Mouse (Mus musculus) embryonic facial prominence, embryonic 14.5 days (tissue): Measurements from ENCODE around the gene Zswim1. TPM values are rescaled to one million over a fixed set of nuclear protein-coding genes. Genes with fewer than 3 reads are reported as not detected.
A peak's percentile ranks its signal among the peaks of the same experiment; 100 is the strongest.
"Not testable (repeated sequence)": the region's sequence is repeated elsewhere in the genome, so short reads cannot be mapped to it uniquely, and the experiment has no call there.

Experiments used
- ATAC-seq: fragments of 200-750 bp; cut with Nextera tagmentation; 2 replicates; pipeline ENCODE4 v1.8.0; 2017; ENCODE audit warnings: low read depth, moderate number of reproducible peaks, moderate TSS enrichment
- DNase-seq: peaks from one replicate; pipeline ENCODE4 v3.0.0-alpha.2; 2015; ENCODE audit warnings: low spot score
- H3K27ac ChIP-seq: fragments of 300-500 bp; sonication (generic); replicated peaks from 2 replicates; pipeline ENCODE4 v1.5.1; 2014; ENCODE audit warnings: low read depth, mild to moderate bottlenecking, low read length, moderate library complexity
- H3K27me3 ChIP-seq: fragments of 300-500 bp; sonication (generic); replicated peaks from 2 replicates; pipeline ENCODE4 v1.6.1; 2014; ENCODE audit warnings: low read length; ENCODE audit not compliant: control insufficient read depth, insufficient read depth
- H3K36me3 ChIP-seq: fragments of 300-500 bp; sonication (generic); 2 replicates; pipeline ENCODE4 v1.6.1; 2014; ENCODE audit warnings: low read length, mixed read lengths; ENCODE audit not compliant: control insufficient read depth, insufficient read depth
- H3K4me1 ChIP-seq: fragments of 300-500 bp; sonication (generic); 2 replicates; pipeline ENCODE4 v1.6.1; 2014; ENCODE audit warnings: antibody characterized with exemption, low read length; ENCODE audit not compliant: control insufficient read depth, insufficient read depth
- H3K4me2 ChIP-seq: fragments of 300-500 bp; sonication (generic); 2 replicates; pipeline ENCODE4 v1.6.1; 2014; ENCODE audit warnings: low read depth, mild to moderate bottlenecking, low read length, moderate library complexity, mixed read lengths
- H3K4me3 ChIP-seq: fragments of 300-500 bp; sonication (generic); 2 replicates; pipeline ENCODE4 v1.5.1; 2014; ENCODE audit warnings: low read depth, mild to moderate bottlenecking, low read length
- H3K9ac ChIP-seq: fragments of 300-500 bp; sonication (generic); 2 replicates; pipeline ENCODE4 v1.6.1; 2014; ENCODE audit warnings: low read depth, mild to moderate bottlenecking, low read length, moderate library complexity, mixed read lengths
- H3K9me3 ChIP-seq: fragments of 300-500 bp; sonication (generic); 2 replicates; pipeline ENCODE4 v1.6.1; 2016; ENCODE audit warnings: low read length; ENCODE audit not compliant: control insufficient read depth
- WGBS: fragments of 180-500 bp; shearing (Covaris S2); extraction: QIAGEN DNeasy Blood & Tissue Kit; methylation state at CpG from one replicate; pipeline ENCODE4 v1.1.7; 2014; 5-methylcytosine and 5-hydroxymethylcytosine counted together
- polyA plus RNA-seq: library from polyadenylated mRNA; unstranded; fragments of >200 nt; fragmentation: Nextera tagmentation; extraction: Ambion mirVana; gene quantifications from 2 replicates; pipeline ENCODE4 v1.2.1, GENCODE M21; 2014

The Zswim1 gene
- polyA plus RNA-seq, 1 experiment from 2014 or later = 15.1 TPM

DNA sequence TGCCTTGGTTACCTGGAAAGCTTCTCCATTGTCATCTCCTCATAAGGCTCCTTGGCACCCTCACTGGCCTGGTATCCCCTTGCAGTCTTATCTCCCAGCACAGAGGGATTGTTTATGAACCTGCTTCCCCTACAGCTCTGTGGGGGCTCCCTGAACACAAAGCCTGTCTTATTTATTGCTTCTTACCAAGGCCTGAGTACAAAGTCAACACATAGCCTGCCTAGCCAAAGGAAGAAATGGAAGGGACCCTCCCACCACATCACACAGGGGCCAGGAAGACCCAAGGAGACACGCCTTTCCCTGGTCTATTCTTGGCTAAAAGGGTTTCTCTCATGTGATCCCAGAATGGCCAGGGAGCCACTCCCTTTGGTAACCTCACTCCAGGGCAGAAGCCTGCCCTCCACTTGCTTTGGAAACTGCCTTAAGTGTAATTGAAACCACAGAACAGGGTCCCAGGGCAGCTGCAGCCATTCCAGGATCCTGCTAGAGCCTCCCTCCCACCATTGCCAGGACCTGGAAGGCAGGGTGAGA lies 51.8 kb downstream of the Zswim1 start:
- peak; percentile 10; the same call in 1 of the 2 replicates for ATAC-seq
- Histone ChIP-seq H3K4me2 (0 out of 2 replicates have a peak overlapping the region, but pooled peaks have one; percentile 15), H3K4me3 (no peak overlapping the region), H3K9ac (no peak overlapping the region), H3K9me3 (no peaks in the 10 kb centered on the region), H3K27ac (peak overlapping the region; percentile 68), H3K4me1 (peaks cover 11% of the 10 kb centered on the region; the same call in 1 of the 2 replicates), H3K36me3 (0 out of 2 replicates have a peak, but pooled peaks cover 4% of the 10 kb centered on the region), H3K27me3 (no peaks in the 10 kb centered on the region)
- WGBS = 27% methylated on average over 1 of the region's 1 CpGs
- peak; percentile 76 for DNase-seq

DNA sequence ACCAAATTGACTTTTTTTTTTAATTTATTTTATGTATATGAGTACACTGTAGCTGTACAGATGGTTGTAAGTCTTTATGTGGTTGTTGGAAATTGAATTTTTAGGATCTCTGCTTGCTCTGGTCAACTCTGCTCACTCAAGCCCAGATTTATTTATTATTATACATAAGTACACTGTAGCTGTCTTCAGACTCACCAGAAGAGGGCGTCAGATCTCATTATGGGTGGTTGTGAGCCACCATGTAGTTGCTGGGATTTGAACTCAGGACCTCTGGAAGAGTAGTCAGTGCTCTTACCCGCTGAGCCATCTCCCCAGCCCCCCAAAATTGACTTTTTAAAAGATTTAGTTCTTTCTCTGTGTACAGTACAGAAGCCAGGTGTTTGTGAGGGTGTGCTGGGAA lies 53.2 kb downstream of the Zswim1 start:
- H3K27me3 ChIP-seq, H3K27ac ChIP-seq, H3K4me3 ChIP-seq, H3K9me3 ChIP-seq, DNase-seq, H3K9ac ChIP-seq, H3K36me3 ChIP-seq, ATAC-seq, H3K4me2 ChIP-seq: not testable (repeated sequence)
- 38% methylated on average over 2 of the region's 2 CpGs for WGBS
- H3K4me1 ChIP-seq = peaks cover 14% of the 10 kb centered on the region

Other genes with a start within 250 kb of the Zswim1 start
- gene Spint3, start 249.2 kb upstream of the Zswim1 start, polyA plus RNA-seq = not detected in 2 replicates
- gene Wfdc6a, start 237.2 kb upstream of the Zswim1 start, polyA plus RNA-seq = 0.51 TPM in 1 of 2 replicates, not detected in the other
- not detected in 2 replicates for gene Eppin, start 229.1 kb upstream of the Zswim1 start, polyA plus RNA-seq
- not detected in 2 replicates for gene Wfdc6b, start 209.2 kb upstream of the Zswim1 start, polyA plus RNA-seq
- gene Wfdc8, start 209.1 kb upstream of the Zswim1 start, polyA plus RNA-seq = 0.11 TPM in 1 of 2 replicates, not detected in the other
- gene Wfdc16, start 183.9 kb upstream of the Zswim1 start, polyA plus RNA-seq = not detected in 2 replicates
- gene Wfdc10, start 166.6 kb upstream of the Zswim1 start, polyA plus RNA-seq = 0.69 and 1.1 TPM in 2 replicates
- not detected in 2 replicates for gene Wfdc9, start 166.1 kb upstream of the Zswim1 start, polyA plus RNA-seq
- not detected in 2 replicates for gene Wfdc11, start 148.6 kb upstream of the Zswim1 start, polyA plus RNA-seq
- 0.21 TPM in 1 of 2 replicates, not detected in the other for gene Wfdc13, start 137.6 kb upstream of the Zswim1 start, polyA plus RNA-seq
- gene Spint4, start 124.2 kb upstream of the Zswim1 start, polyA plus RNA-seq = not detected in 2 replicates
- not detected in 2 replicates for gene Spint5, start 107.4 kb upstream of the Zswim1 start, polyA plus RNA-seq
- 0.53 and 1.1 TPM in 2 replicates for gene Wfdc3, start 76.8 kb upstream of the Zswim1 start, polyA plus RNA-seq
- 60.9 and 63.0 TPM in 2 replicates for gene Dnttip1, start 76.7 kb upstream of the Zswim1 start, polyA plus RNA-seq
- 229 and 276 TPM in 2 replicates for gene Ube2c, start 52.8 kb upstream of the Zswim1 start, polyA plus RNA-seq
- 799 and 1,279 TPM in 2 replicates for gene Tnnc2, start 42.7 kb upstream of the Zswim1 start, polyA plus RNA-seq
- gene Snx21, start 36.9 kb upstream of the Zswim1 start, polyA plus RNA-seq = 27.9 and 28.3 TPM in 2 replicates
- gene Acot8, start 17.8 kb upstream of the Zswim1 start, polyA plus RNA-seq = 12.6 and 13.8 TPM in 2 replicates
- 6.0 and 6.4 TPM in 2 replicates for gene Zswim3, start 17.6 kb upstream of the Zswim1 start, polyA plus RNA-seq
- not detected in 2 replicates for gene Spata25, start 5.9 kb downstream of the Zswim1 start, polyA plus RNA-seq
- gene Ctsa, start 10.2 kb downstream of the Zswim1 start, polyA plus RNA-seq = 140 and 154 TPM in 2 replicates
- 8.3 and 9.1 TPM in 2 replicates for gene Neurl2, start 10.8 kb downstream of the Zswim1 start, polyA plus RNA-seq
- gene Pltp, start 35.0 kb downstream of the Zswim1 start, polyA plus RNA-seq = 50.1 and 55.1 TPM in 2 replicates
- 56.9 and 62.8 TPM in 2 replicates for gene Pcif1, start 56.6 kb downstream of the Zswim1 start, polyA plus RNA-seq
- 11.9 and 13.9 TPM in 2 replicates for gene Zfp335, start 89.1 kb downstream of the Zswim1 start, polyA plus RNA-seq
- 33.7 and 52.0 TPM in 2 replicates for gene Mmp9, start 118.1 kb downstream of the Zswim1 start, polyA plus RNA-seq
- gene Slc12a5, start 138.1 kb downstream of the Zswim1 start, polyA plus RNA-seq = 0.56 and 1.1 TPM in 2 replicates
- 48.7 and 53.2 TPM in 2 replicates for gene Ncoa5, start 212.2 kb downstream of the Zswim1 start, polyA plus RNA-seq
- 4.2 and 6.4 TPM in 2 replicates for gene Cd40, start 232.9 kb downstream of the Zswim1 start, polyA plus RNA-seq